Mouse (Mus musculus): ENCODE data around the gene Cdr2l. TPM values are rescaled to one million over a fixed set of nuclear protein-coding genes. Genes with fewer than 3 reads are reported as not detected.

Cdr2l gene
- polyA plus RNA-seq, 1 experiment from 2014 or later: 14.1 TPM

DNA sequence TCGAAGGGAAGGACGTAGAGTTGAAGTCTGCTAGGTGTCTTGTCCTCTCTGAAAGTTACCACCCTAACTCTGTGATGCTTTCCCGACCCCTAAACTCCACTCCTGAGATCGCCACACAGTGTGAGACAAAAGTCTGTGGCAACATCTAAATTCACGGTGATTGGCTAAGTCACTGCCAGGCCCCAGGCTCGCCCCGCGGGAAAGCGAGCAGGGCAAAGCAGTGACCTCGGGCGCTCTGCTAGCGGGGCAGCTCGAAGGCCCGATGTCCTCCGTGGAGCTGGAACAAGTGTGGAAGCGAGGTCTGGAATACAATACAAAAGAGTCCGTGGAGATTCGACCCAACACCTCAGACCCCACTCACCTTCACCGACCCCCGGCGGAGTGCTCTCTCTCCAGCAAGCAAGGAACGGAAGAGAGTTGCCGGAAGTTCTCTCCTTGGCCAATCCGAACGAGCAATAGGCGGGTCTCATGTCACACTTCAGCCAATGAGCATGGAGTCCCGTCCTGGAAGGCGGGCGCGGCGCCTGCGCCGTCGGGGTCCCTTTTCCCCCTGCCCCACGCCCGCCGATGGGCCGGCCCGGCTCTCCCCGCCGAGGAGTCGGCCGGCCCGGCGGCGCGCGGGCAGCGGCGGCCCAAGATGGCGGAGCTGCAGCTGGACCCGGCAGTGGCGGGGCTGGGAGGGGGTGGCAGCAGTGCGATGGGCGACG is 38.0 kb downstream of the Cdr2l start, which contains the start of the genes Atp5h and Kctd2:
Gene Atp5h (minus strand): TSS at position 432 of the 707 bp plus-strand sequence.
Gene Kctd2 (plus strand): TSS at position 598 of the 707 bp plus-strand sequence.
- ATAC-seq (ENCODE audit: insufficient number of reproducible peaks, insufficient read depth, low FRiP score, low TSS enrichment, low read depth): peak; percentile 96
- H3K36me3 ChIP-seq: peaks cover 48% of the 10 kb centered on the region
- H3K4me3 ChIP-seq: peak within 1 kb of the TSS; percentile 91
- H3K9ac ChIP-seq: peak within 1 kb of the TSS; percentile 96
- no peaks in the 10 kb centered on the region for H3K27me3 ChIP-seq
- peak within 1 kb of the TSS; percentile 98 for H3K4me2 ChIP-seq
- WGBS: under 1% methylated on average over 56 of the region's 56 CpGs
- peaks cover 34% of the 10 kb centered on the region for H3K4me1 ChIP-seq
- H3K27ac ChIP-seq: peak within 1 kb of the TSS; percentile 80
- H3K9me3 ChIP-seq: no peaks in the 10 kb centered on the region

DNA sequence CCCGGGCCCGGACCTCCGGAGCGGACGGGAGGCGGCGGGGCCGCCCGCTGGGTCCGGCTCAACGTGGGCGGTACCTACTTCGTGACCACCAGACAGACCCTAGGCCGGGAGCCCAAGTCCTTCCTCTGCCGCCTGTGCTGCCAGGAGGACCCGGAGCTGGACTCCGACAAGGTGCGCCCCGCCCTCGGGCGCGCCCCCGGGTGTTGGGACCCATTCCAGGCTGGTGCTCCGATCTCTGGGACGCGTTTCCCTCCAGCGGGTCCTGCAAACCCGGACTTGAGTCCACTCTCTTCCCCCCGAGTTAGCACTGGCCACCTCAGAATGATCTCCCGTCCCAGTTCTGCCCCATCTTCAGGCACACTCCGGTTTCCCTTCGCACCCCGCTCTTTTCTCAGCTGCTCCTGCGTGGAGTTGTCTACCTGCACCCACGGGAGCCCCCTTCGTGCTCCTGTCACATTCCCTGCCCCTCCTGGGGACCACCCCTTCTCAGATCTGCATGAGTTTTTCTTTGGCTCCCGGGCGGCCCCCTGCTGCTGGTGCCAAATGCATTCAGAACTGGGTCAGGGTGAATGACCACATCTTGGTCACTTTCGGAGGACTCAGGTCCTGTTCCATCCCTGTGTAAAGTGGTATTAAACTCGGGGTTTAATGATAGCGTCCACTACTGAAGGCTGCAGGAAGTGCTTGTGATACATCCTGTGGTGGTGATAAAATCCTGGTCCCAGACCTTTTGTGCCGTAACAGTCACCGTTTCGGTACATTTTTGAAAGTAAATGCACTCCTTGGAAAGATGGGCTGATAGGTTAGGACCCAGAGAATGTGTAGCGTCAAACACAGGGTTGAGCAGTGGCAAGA is 38.8 kb downstream of the Cdr2l start:
- ATAC-seq (ENCODE audit: insufficient number of reproducible peaks, insufficient read depth, low FRiP score, low TSS enrichment, low read depth): peak; percentile 40; the same call in 1 of the 2 replicates
- Histone ChIP-seq H3K27me3 (no peaks in the 10 kb centered on the region), H3K27ac (peak overlapping the region; percentile 80), H3K9me3 (no peaks in the 10 kb centered on the region), H3K4me2 (peak overlapping the region; percentile 98), H3K4me3 (peak overlapping the region; percentile 91), H3K9ac (peak overlapping the region; percentile 96), H3K36me3 (peaks cover 47% of the 10 kb centered on the region), H3K4me1 (peaks cover 34% of the 10 kb centered on the region)
- WGBS: 2% methylated on average over 45 of the region's 45 CpGs

DNA sequence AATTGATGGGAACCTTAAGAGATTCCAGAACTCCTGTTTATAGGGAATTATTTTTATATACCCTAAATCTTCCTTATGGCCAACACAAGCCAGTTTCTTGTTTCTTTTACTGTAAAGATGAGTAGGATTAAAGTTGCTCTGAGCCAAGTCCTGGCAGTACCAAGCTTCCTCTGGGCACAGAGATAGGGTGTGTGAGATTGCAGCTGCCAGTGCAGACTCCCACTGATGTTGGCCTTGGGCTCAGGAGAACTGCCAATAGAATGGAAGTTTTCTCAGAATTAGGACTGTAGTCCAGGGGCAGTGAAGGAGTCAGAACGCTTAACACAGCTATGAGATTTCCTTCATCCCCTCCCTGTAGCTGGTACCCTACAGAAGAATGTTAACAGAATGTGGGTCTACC is 39.6 kb downstream of the Cdr2l start:
- no peak overlapping the region; the same call in 1 of the 2 replicates for H3K27ac ChIP-seq
- H3K9me3 ChIP-seq: no peaks in the 10 kb centered on the region
- H3K9ac ChIP-seq: peak overlapping the region; percentile 96; the same call in 1 of the 2 replicates
- H3K36me3 ChIP-seq: peaks cover 47% of the 10 kb centered on the region
- H3K4me1 ChIP-seq: peaks cover 34% of the 10 kb centered on the region
- WGBS: 55% methylated on average over 1 of the region's 1 CpGs
- H3K4me3 ChIP-seq: peak overlapping the region; percentile 91
- ATAC-seq (ENCODE audit: insufficient number of reproducible peaks, insufficient read depth, low FRiP score, low TSS enrichment, low read depth): no peak
- peak overlapping the region; percentile 98 for H3K4me2 ChIP-seq
- H3K27me3 ChIP-seq: no peaks in the 10 kb centered on the region

DNA sequence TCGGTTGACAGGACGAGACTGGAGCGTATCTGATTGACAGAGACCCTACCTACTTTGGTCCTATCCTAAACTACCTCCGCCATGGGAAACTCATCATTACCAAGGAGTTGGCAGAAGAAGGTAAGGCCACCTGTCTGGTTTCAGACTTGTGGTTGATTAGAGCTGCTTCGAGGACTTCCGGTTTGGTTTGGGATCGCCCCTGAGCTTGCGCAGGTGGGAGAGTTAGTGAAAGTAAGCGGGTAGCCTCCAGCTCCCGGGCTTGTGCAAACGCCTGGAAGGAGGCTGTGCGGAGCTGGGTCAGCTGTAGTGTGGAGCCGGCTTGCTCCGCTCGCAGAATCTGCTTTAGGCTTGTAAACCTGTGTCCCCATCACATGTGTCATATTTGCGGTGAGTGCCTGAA is 40.3 kb downstream of the Cdr2l start:
- H3K4me3 ChIP-seq: no peak overlapping the region
- no peaks in the 10 kb centered on the region for H3K9me3 ChIP-seq
- no peak overlapping the region for H3K27ac ChIP-seq
- H3K27me3 ChIP-seq: no peaks in the 10 kb centered on the region
- 82% methylated on average over 16 of the region's 16 CpGs for WGBS
- peaks cover 34% of the 10 kb centered on the region for H3K4me1 ChIP-seq
- no peak overlapping the region for H3K4me2 ChIP-seq
- ATAC-seq (ENCODE audit: insufficient number of reproducible peaks, insufficient read depth, low FRiP score, low TSS enrichment, low read depth): no peak
- H3K36me3 ChIP-seq: peaks cover 47% of the 10 kb centered on the region
- no peak overlapping the region for H3K9ac ChIP-seq

DNA sequence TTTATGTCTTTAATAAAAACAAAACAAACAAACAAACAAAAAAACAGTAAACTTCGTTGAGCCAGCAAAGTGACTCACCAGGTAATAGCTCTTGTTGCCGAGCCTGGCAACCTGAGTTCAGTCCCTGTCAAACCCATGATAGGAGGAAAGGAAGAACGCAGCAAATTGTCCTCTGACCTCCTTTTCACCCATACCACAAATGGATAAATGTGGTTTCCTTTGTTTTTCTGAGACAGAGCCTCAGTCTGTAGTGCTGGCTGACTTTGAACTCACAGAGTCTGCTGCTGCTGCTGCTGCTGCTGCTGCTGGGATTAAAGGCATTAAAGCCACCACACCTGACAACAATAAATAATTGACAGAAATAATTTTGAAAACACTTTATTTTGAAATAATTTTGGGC is 41.4 kb downstream of the Cdr2l start:
- Histone ChIP-seq H3K4me3 (no peak overlapping the region), H3K27me3 (no peaks in the 10 kb centered on the region), H3K36me3 (peaks cover 45% of the 10 kb centered on the region), H3K4me2 (no peak overlapping the region), H3K4me1 (peaks cover 39% of the 10 kb centered on the region), H3K9ac (no peak overlapping the region), H3K9me3 (no peaks in the 10 kb centered on the region), H3K27ac (no peak overlapping the region)
- 81% methylated on average over 3 of the region's 3 CpGs for WGBS
- ATAC-seq (ENCODE audit: insufficient number of reproducible peaks, insufficient read depth, low FRiP score, low TSS enrichment, low read depth): no peak

DNA sequence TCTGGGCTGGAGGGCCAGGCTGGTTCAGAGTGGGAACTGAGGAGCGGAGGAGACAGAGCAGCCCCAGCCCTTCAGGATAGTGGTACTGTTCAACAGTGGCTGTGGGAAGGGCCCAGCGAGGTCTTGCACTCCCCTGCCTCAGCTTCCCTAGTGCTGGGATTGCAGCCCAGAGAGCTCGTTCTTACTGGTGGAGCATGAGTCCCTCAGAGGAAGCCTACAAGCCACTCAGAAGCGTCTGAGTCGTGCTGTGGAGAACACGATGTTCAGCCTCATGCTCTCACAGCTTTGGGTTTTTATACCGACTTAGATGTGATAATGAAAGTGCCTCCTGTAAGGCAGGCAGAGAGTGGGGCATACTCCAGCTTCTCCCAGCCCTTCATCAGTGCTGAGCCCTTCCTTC is 43.0 kb downstream of the Cdr2l start:
- ATAC-seq (ENCODE audit: insufficient number of reproducible peaks, insufficient read depth, low FRiP score, low TSS enrichment, low read depth): no peak
- H3K27ac ChIP-seq: no peak overlapping the region
- H3K4me3 ChIP-seq: no peak overlapping the region
- H3K9ac ChIP-seq: no peak overlapping the region
- peaks cover 30% of the 10 kb centered on the region for H3K4me1 ChIP-seq
- peaks cover 58% of the 10 kb centered on the region for H3K36me3 ChIP-seq
- H3K27me3 ChIP-seq: no peaks in the 10 kb centered on the region
- no peaks in the 10 kb centered on the region for H3K9me3 ChIP-seq
- WGBS: 87% methylated on average over 7 of the region's 7 CpGs
- H3K4me2 ChIP-seq: no peak overlapping the region

DNA sequence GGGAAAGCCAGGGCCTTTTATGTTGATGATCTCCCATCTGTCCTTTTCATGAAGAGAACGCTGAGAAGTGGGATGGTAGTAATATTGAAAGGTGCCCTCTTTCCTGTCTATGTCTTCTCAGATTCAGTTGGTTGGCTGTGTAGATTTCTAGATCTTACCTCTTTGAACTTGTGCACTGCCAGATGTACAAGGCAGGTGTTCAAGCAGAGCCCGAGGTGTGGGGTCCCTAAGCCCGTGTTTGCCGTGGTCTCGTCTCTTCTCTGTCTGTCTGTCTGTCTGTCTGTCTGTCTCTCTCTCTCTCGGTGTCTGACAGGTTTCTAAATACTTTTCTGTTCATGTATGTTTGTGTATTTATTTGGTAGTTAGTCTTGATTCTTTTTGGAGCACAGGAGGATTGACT is 44.0 kb downstream of the Cdr2l start:
- H3K4me3 ChIP-seq: no peak overlapping the region
- H3K4me1 ChIP-seq: peaks cover 28% of the 10 kb centered on the region
- H3K9ac ChIP-seq: no peak overlapping the region
- no peak for ATAC-seq (ENCODE audit: insufficient number of reproducible peaks, insufficient read depth, low FRiP score, low TSS enrichment, low read depth)
- 86% methylated on average over 6 of the region's 6 CpGs for WGBS
- H3K4me2 ChIP-seq: no peak overlapping the region
- H3K36me3 ChIP-seq: peaks cover 68% of the 10 kb centered on the region
- H3K27me3 ChIP-seq: no peaks in the 10 kb centered on the region
- no peaks in the 10 kb centered on the region for H3K9me3 ChIP-seq
- H3K27ac ChIP-seq: no peak overlapping the region

DNA sequence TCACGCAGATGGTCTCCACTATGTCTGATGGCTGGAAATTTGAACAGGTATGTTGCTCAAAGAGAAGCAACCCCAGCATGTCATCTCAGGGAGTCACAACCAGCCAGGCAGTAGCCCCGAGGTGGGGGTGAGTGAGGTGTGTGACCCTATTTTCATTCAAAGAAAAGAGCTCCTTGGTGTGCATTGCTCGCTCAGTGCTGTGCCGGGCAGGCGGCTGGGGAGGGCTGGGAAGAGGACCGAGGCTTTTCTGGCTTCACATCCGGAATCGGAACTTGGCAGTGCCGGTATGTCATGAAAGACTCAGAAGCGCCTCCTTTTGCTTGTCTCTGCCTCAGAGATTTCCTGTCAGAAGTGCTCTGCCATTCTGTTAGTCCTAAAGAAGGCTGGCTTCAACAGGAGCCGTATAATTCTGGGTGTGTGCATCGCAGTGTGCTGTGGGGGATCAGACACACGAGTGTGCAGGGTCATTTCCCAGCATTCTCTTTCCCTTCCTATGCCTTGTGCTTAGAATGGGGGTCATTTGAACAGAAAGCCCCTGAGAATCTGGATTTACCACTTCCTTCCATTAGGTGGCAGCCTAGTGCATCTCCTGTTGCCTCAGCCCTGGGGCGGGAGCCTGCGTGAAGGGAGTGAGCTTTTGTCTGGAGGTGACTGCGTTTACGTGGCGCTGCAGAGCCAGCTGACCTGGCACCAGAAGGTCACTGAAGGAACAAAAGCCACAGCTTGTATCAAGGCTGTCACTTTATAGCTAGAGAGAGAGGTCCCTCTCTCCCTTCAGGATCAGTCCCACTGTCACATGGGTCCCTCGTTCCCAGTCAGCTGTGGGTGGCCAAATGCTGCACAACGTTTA is 46.0 kb downstream of the Cdr2l start:
- Histone ChIP-seq H3K4me2 (peak overlapping the region; percentile 45), H3K36me3 (peaks cover 81% of the 10 kb centered on the region), H3K27me3 (no peaks in the 10 kb centered on the region), H3K4me3 (peak overlapping the region; percentile 19), H3K9ac (peak overlapping the region; percentile 51; the same call in 1 of the 2 replicates), H3K4me1 (peaks cover 11% of the 10 kb centered on the region), H3K27ac (peak overlapping the region; percentile 23; the same call in 1 of the 2 replicates), H3K9me3 (no peaks in the 10 kb centered on the region)
- WGBS: 32% methylated on average over 20 of the region's 20 CpGs
- no peak for ATAC-seq (ENCODE audit: insufficient number of reproducible peaks, insufficient read depth, low FRiP score, low TSS enrichment, low read depth)

DNA sequence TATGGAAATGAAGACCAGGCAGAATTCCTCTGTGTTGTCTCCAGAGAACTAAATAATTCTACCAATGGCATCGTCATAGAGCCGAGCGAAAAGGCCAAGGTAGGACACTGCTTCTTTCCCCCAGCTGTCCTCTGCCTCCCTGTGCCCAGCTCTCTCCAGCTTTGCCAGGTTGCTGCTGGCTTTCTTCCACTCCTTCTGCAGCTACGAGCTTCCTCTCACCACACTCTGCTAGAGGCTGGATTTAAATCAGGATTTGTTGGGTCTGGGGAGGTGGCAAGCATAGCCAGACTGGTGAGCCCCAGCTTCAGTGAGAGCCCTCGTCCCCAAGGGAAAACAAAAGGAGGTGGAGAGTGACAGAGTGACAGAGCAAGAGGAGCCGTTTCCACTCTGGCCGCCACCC is 47.6 kb downstream of the Cdr2l start:
- Histone ChIP-seq H3K27me3 (no peaks in the 10 kb centered on the region), H3K4me1 (peaks cover 11% of the 10 kb centered on the region), H3K4me3 (no peak overlapping the region), H3K9me3 (no peaks in the 10 kb centered on the region), H3K27ac (no peak overlapping the region), H3K36me3 (peaks cover 79% of the 10 kb centered on the region), H3K4me2 (no peak overlapping the region), H3K9ac (no peak overlapping the region; the same call in 1 of the 2 replicates)
- WGBS: 87% methylated on average over 7 of the region's 7 CpGs
- no peak for ATAC-seq (ENCODE audit: insufficient number of reproducible peaks, insufficient read depth, low FRiP score, low TSS enrichment, low read depth)

DNA sequence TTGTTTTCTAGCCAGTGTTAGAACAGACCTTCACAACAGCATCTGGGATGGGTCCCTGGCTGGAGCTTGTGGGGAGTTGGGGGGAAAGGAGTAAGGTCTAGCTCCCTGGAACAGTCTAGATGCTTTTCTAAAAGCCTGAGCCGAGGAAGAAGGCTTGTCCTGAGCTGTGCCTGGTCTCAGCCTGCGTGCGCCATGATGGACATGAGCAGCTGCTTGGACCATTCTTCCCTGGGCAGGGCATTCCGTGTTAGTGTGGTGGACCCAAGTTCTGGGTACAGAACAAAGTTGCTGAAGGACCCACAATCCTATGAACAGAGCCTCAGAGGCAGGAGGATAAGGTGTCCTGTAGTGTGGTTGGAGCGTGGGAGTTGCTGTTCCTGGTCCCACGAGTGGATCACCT is 48.8 kb downstream of the Cdr2l start:
- Histone ChIP-seq H3K27me3 (0 out of 2 replicates have a peak, but pooled peaks cover 2% of the 10 kb centered on the region), H3K4me1 (peaks cover 17% of the 10 kb centered on the region), H3K4me3 (no peak overlapping the region), H3K36me3 (peaks cover 69% of the 10 kb centered on the region), H3K9ac (no peak overlapping the region), H3K9me3 (no peaks in the 10 kb centered on the region), H3K27ac (no peak overlapping the region), H3K4me2 (no peak overlapping the region)
- ATAC-seq (ENCODE audit: insufficient number of reproducible peaks, insufficient read depth, low FRiP score, low TSS enrichment, low read depth): no peak
- 86% methylated on average over 6 of the region's 6 CpGs for WGBS

DNA sequence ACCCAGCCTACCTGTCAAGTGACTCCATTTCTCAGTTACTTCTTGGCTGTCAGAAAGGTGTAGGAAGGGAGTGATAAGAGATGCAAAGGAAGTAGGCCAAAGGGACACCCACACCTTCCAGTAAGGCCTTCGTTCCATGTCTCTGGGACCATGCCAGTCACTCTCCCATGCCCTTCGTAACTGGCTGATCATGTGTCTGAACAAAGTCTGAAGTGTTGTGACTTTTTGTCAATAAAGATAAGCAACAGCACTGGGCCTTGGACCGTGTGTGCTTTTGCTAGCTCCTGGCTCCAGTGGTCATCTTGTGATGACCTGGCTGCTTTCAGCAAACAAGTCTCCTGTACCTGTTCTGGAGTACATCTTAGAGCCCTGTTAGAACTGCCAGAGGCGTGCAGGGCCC is 51.1 kb downstream of the Cdr2l start:
- 79% methylated on average over 4 of the region's 4 CpGs for WGBS
- Histone ChIP-seq H3K9me3 (no peaks in the 10 kb centered on the region), H3K36me3 (peaks cover 46% of the 10 kb centered on the region), H3K4me1 (peaks cover 24% of the 10 kb centered on the region), H3K4me3 (no peak overlapping the region), H3K9ac (no peak overlapping the region), H3K4me2 (no peak overlapping the region), H3K27me3 (0 out of 2 replicates have a peak, but pooled peaks cover 2% of the 10 kb centered on the region), H3K27ac (no peak overlapping the region)
- ATAC-seq (ENCODE audit: insufficient number of reproducible peaks, insufficient read depth, low FRiP score, low TSS enrichment, low read depth): no peak
